Comparison of ENCODE assay signal across 12 mouse cellular contexts in the genomic region with DNA sequence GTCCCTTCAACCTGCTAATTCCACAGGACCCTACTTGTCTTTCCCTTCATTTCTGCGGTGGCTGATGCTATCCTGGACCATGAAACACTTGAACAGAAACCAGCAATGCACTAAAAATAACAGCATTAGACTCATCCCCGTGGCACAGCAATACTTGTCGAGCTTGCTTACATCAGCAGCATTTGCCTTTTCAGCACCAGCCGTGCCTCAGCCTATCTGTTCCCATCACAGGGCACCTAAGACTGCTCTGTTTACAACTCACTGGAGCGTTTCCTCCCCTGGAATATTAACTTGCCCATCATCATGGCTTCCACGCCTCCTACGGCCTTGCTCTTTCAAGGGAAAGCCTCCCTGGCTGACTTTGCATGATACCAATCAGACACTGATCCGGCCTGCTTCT.
DNase-seq lines count a peak whose midpoint lies in the region; TF ChIP-seq lines count a peak whose summit lies in the region.
"Had no signal": no experiment of that assay in that cellular context is flagged by ENCODE, and none has a peak within 500 bp of the region (broad histone marks: within the 10 kb centered on the region; RNA-seq: fewer than 3 reads in every experiment).

No protein-coding gene starts in this region.

- H3K36me3 ChIP-seq in CH12.LX (replicated peaks in 1 of 2; ENCODE audit: control insufficient read depth in 1 of 2, insufficient read depth in 1 of 2, low read length in 1 of 2), result peaks cover 14 to 57% of the 10 kb centered on the region in 2 experiments

- H3K79me2 ChIP-seq in CH12.LX (replicated peaks; ENCODE audit: control insufficient read depth, extremely low read depth, insufficient read depth, poor library complexity, severe bottlenecking), result peaks cover 14% of the 10 kb centered on the region; the same call in 1 of the 2 replicates

- H3K9ac ChIP-seq in CH12.LX (ENCODE audit: insufficient read depth, low read depth), result no peak overlapping the region
- H3K9ac ChIP-seq: limb, embryonic 13.5 days had no signal

- no peak overlapping the region for H3K4me2 ChIP-seq in CH12.LX (ENCODE audit: insufficient read depth, low read depth, poor library complexity, severe bottlenecking)
- H3K4me2 ChIP-seq: limb, embryonic 13.5 days had no signal

- H3K4me1 ChIP-seq in CH12.LX (ENCODE audit: control insufficient read depth in 1 of 2, insufficient read depth in 2 of 2), result peaks cover 30 to 63% of the 10 kb centered on the region in 2 experiments

- H3K27me3 ChIP-seq in CH12.LX (replicated peaks), result no peaks in the 10 kb centered on the region
- H3K27me3 ChIP-seq: limb, embryonic 13.5 days had no signal

- dilution Hi-C loops in CH12.LX (cut with MboI; ENCODE audit: extremely low pct_ligation_motif_present, extremely low pct_unique_long_range_greater_than_20kb, low sequenced_read_pairs), result no loop called here

- TF ChIP-seq POLR2A in CH12.LX (IDR thresholded peaks at IDR 0.05; ENCODE audit: low read depth, low read length), result no peak

- no peak for TF ChIP-seq RAD21 in CH12.LX (IDR thresholded peaks at IDR 0.05; ENCODE audit: low read depth, low read length)

- in situ Hi-C loops in CH12.LX (cut with MboI; ENCODE audit: low pct_ligation_motif_present, low pct_unique_long_range_greater_than_20kb, low sequenced_read_pairs), result no loop called here

- no peak for TF ChIP-seq EP300 in CH12.LX (IDR thresholded peaks at IDR 0.05; ENCODE audit: low read length)

- peaks cover 8% of the 10 kb centered on the region for H3K9me3 ChIP-seq in CH12.LX (replicated peaks; ENCODE audit: low read length)

- intact Hi-C loops in gastrocnemius, postnatal 36 days (cut with DNase I), result loop anchor here (5.0 to 10.0 kb wide), 2 partner anchors 41 to 163 kb away; no protein-coding TSS in a partner anchor

- peak; percentile 68 for DNase-seq in gastrocnemius, adult 18-20 months (ENCODE audit: low spot score)
- DNase-seq in gastrocnemius, postnatal 36 days, result no peak
- no peak for DNase-seq in layer of hippocampus, adult 2 months (ENCODE audit: low spot score in 2 of 2)
- no peak for DNase-seq in layer of hippocampus, postnatal 25 days (ENCODE audit: extremely low spot score in 1 of 2, low spot score in 1 of 2)
- DNase-seq in CH12.LX (ENCODE audit: extremely low read depth), result peak; percentile 35
- peak; percentile 86 for DNase-seq in kidney, adult 9 months
- no peak for DNase-seq in adrenal gland, postnatal 10 days
- DNase-seq in ovary, postnatal 10 days (ENCODE audit: low spot score), result no peak
- DNase-seq: adrenal gland, postnatal 25 days; cerebellum, adult 9-11 months; retina, postnatal 1 day had no signal

- peak overlapping the region; percentile 79 for H3K27ac ChIP-seq in layer of hippocampus, adult 2 months
- no peak overlapping the region for H3K27ac ChIP-seq in CH12.LX (ENCODE audit: insufficient read depth, low read depth)
- H3K27ac ChIP-seq: limb, embryonic 13.5 days had no signal

- H3K4me3 ChIP-seq in layer of hippocampus, adult 2 months, result peak overlapping the region; percentile 17; the same call in 1 of the 2 replicates
- no peak overlapping the region for H3K4me3 ChIP-seq in CH12.LX (replicated peaks in 1 of 3; ENCODE audit: low read depth in 2 of 3, low read length in 2 of 3, poor library complexity in 1 of 3)
- H3K4me3 ChIP-seq: limb, embryonic 13.5 days had no signal

- TF ChIP-seq CTCF in layer of hippocampus, adult 2 months (conservative IDR thresholded peaks at IDR 0.05), result no peak
- no peak for TF ChIP-seq CTCF in CH12.LX (conservative IDR thresholded peaks at IDR 0.05 in 1 of 2, IDR thresholded peaks at IDR 0.05 in 1 of 2; ENCODE audit: low read depth in 2 of 2, low read length in 2 of 2)

TF ChIP-seq in CH12.LX, 34 proteins besides CTCF, POLR2A, EP300 and RAD21:
- no peak for TF ChIP-seq KAT2A (IDR thresholded peaks at IDR 0.05; ENCODE audit: insufficient replicate concordance, low read length)
- TF ChIP-seq CHD2 (IDR thresholded peaks at IDR 0.05; ENCODE audit: low read length), result no peak
- TF ChIP-seq BHLHE40 (IDR thresholded peaks at IDR 0.05; ENCODE audit: low read depth, low read length), result peak; percentile 34; the same call in 1 of the 2 replicates
- TF ChIP-seq MYC (IDR thresholded peaks at IDR 0.05; ENCODE audit: low read depth, low read length), result no peak
- peak; percentile 53; the same call in 1 of the 2 replicates for TF ChIP-seq MAFK (IDR thresholded peaks at IDR 0.05; ENCODE audit: insufficient replicate concordance, low read length)
- peak; percentile 64 for TF ChIP-seq MEF2A (IDR thresholded peaks at IDR 0.05; ENCODE audit: borderline replicate concordance, low read depth, low read length)
- no peak for TF ChIP-seq JUN (IDR thresholded peaks at IDR 0.05; ENCODE audit: insufficient read depth, low read depth, low read length)
- peak; percentile 47 for TF ChIP-seq ETS1 (conservative IDR thresholded peaks at IDR 0.05; ENCODE audit: low read depth, low read length)
- TF ChIP-seq TBP (conservative IDR thresholded peaks at IDR 0.05; ENCODE audit: low read depth, low read length), result no peak
- TF ChIP-seq ELF1 (IDR thresholded peaks at IDR 0.05; ENCODE audit: low read depth, low read length), result no peak
- no peak for TF ChIP-seq MAZ (IDR thresholded peaks at IDR 0.05; ENCODE audit: low read depth, low read length)
- 0 out of 2 replicates have a peak, but pooled peaks have one; percentile 10 for TF ChIP-seq HCFC1 (IDR thresholded peaks at IDR 0.05; ENCODE audit: low read depth, low read length)

Comparison
In these comparisons a context has a peak if more than half of its experiments do, and no peak if none do; other contexts are left out.
1. DNase-seq: peak in gastrocnemius, adult 18-20 months (single experiment), CH12.LX (single experiment) and kidney, adult 9 months (single experiment); none in gastrocnemius, postnatal 36 days (0 of 2), layer of hippocampus, adult 2 months (0 of 2), layer of hippocampus, postnatal 25 days (0 of 2), adrenal gland, postnatal 10 days (single experiment) and ovary, postnatal 10 days (single experiment).